Mouse (Mus musculus): ENCODE measurements around the gene Fam163b. TPM values are rescaled to one million over a fixed set of nuclear protein-coding genes. Genes with fewer than 3 reads are reported as not detected.

The Fam163b gene
- polyA plus RNA-seq, 1 experiment from 2014 or later: 0.46 TPM

DNA sequence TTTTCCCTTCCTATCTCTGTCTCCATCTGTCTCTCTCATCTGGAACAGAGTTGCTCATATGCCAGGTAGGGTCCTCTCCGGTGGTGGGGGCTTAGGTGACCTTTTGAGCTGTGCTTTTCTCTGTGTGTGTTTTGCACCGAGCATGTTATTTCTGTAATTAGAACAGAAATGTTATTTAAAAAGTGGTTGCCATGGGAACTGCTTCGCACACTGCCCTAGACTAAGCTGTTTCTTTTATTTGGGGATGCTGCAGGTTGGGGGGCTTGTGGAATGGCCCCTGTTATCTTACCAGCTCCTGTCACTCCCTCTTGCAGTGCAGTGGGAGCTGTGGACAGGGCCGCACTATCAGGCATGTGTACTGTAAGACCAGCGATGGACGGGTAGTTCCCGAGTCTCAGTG, 38.7 kb downstream of the Fam163b start:
- H3K27ac ChIP-seq: no peak overlapping the region
- H3K4me1 ChIP-seq: no peaks in the 10 kb centered on the region; the same call in 1 of the 2 replicates
- H3K27me3 ChIP-seq: peaks cover 3% of the 10 kb centered on the region
- H3K9ac ChIP-seq: no peak overlapping the region
- H3K36me3 ChIP-seq: peaks cover 4% of the 10 kb centered on the region; the same call in 1 of the 2 replicates
- ATAC-seq (ENCODE audit: low FRiP score, low read depth): no peak
- no peak overlapping the region for H3K4me2 ChIP-seq (replicated peaks)
- no peaks in the 10 kb centered on the region for H3K9me3 ChIP-seq
- WGBS: 69% methylated on average over 7 of the region's 7 CpGs
- H3K4me3 ChIP-seq: no peak overlapping the region

DNA sequence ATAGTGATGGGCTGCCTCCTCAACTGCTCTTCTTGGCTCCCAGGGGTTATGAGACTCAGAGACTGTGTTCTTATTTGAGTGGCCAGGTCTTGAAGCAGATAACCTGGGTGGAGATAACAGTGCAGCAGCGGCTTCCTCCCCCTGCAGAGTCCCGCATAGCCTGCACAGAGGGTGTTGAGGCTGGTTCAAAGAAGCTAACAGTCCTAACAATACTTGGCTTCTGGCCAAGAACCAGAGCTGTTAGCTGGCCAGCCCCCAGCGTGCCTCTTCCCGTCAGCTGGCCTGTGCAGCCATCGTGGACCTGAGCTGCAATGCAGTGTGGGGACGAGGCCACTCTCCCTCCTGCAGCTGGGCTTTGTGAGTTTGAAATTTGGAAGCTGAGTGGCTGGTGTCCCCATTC, 44.5 kb downstream of the Fam163b start:
- Histone ChIP-seq H3K4me3 (no peak overlapping the region), H3K9me3 (no peaks in the 10 kb centered on the region), H3K4me2 (replicated peaks) (peak overlapping the region; percentile 16; the same call in 1 of the 2 replicates), H3K4me1 (peaks cover 26% of the 10 kb centered on the region), H3K36me3 (peaks cover 4% of the 10 kb centered on the region; the same call in 1 of the 2 replicates), H3K27me3 (no peaks in the 10 kb centered on the region), H3K9ac (no peak overlapping the region), H3K27ac (no peak overlapping the region)
- peak; percentile 76 for ATAC-seq (ENCODE audit: low FRiP score, low read depth)
- WGBS: 8% methylated on average over 6 of the region's 6 CpGs

DNA sequence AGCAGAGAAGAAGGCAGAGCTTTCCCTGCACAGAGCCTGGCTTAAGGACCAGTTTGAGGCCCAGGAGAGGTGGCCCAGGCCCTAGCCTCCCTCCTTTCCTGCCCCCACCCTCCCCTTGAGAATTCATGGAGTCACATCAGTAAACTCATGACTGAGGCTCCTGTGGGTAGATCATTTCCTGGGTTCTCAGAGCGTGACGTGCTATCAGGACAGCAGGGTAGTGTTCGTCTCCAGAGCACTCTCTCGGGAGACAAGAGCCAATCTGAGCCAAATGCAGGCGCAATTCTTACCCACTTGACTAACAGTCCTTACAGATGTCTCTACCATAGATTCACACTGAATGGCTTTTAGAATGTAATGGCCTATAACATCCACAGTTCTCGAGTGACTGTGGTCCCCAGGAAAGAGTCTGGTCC, 45.0 kb downstream of the Fam163b start:
- Histone ChIP-seq H3K9ac (no peak overlapping the region), H3K4me1 (peaks cover 26% of the 10 kb centered on the region), H3K27me3 (no peaks in the 10 kb centered on the region), H3K4me3 (no peak overlapping the region), H3K36me3 (peaks cover 4% of the 10 kb centered on the region; the same call in 1 of the 2 replicates), H3K27ac (peak overlapping the region; percentile 55; the same call in 1 of the 2 replicates), H3K4me2 (replicated peaks) (peak overlapping the region; percentile 16; the same call in 1 of the 2 replicates), H3K9me3 (no peaks in the 10 kb centered on the region)
- ATAC-seq (ENCODE audit: low FRiP score, low read depth): peak; percentile 20; the same call in 1 of the 2 replicates
- 55% methylated on average over 6 of the region's 6 CpGs for WGBS

DNA sequence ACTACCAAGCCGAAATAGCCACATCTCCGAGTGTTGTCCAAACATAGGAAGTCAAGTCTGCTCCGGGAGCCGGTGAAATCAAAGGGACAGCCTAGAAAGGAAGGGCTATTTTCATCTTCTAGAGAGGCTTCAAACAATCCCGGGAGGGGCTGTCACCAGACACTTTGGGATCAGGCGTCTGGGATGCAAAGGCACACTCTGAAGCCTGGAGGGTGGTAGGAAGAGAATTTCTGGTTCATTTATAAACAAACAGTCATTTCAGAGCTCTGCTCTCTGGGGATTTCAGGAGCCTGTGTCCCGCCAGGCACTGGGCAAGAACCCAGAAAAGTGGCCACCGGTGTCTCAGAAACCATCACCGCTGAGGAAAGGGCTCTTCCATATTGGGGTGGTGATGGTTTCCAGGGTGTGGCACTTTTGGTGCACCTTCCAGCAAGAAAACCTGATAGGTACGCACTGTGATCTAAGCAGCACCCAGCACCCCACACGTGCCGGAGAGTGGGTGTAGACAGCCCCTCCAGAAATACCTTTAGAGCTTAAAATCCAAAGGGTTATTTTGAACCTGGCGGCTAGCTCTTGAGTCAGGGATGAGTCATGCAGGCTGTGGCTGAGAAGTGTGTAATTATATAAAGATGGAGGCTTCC, 45.8 kb downstream of the Fam163b start:
- no peak overlapping the region for H3K4me3 ChIP-seq
- no peak overlapping the region for H3K4me2 ChIP-seq (replicated peaks)
- H3K9me3 ChIP-seq: no peaks in the 10 kb centered on the region
- H3K4me1 ChIP-seq: peaks cover 26% of the 10 kb centered on the region
- peaks cover 4% of the 10 kb centered on the region; the same call in 1 of the 2 replicates for H3K36me3 ChIP-seq
- H3K27ac ChIP-seq: no peak overlapping the region
- WGBS: 46% methylated on average over 13 of the region's 13 CpGs
- no peak overlapping the region for H3K9ac ChIP-seq
- no peaks in the 10 kb centered on the region for H3K27me3 ChIP-seq
- no peak for ATAC-seq (ENCODE audit: low FRiP score, low read depth)

DNA sequence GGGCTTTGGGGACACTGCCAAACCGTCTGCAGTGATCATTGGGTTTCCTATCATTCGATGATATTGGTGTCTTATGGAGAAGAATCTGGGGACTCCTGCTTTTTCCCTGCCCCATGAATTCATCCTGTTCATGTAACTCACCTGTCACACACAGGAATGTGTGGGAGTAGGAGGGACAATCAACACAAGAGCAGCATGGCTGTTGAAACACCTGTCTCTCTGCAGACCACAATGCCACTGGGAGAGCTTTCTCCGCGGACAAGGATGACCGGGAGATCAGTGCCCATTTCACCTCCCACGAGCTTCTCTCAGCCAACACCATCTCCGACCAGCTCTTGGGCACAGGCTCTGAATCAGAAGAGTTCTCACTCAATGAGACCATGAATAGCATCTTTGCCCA, 47.1 kb downstream of the Fam163b start:
- no peak overlapping the region for H3K4me3 ChIP-seq
- H3K4me1 ChIP-seq: peaks cover 26% of the 10 kb centered on the region
- H3K9ac ChIP-seq: no peak overlapping the region
- H3K4me2 ChIP-seq (replicated peaks): no peak overlapping the region
- WGBS: 93% methylated on average over 7 of the region's 7 CpGs
- H3K27me3 ChIP-seq: no peaks in the 10 kb centered on the region
- H3K27ac ChIP-seq: no peak overlapping the region
- 0 out of 2 replicates have a peak, but pooled peaks cover 4% of the 10 kb centered on the region for H3K36me3 ChIP-seq
- no peak for ATAC-seq (ENCODE audit: low FRiP score, low read depth)
- no peaks in the 10 kb centered on the region for H3K9me3 ChIP-seq

DNA sequence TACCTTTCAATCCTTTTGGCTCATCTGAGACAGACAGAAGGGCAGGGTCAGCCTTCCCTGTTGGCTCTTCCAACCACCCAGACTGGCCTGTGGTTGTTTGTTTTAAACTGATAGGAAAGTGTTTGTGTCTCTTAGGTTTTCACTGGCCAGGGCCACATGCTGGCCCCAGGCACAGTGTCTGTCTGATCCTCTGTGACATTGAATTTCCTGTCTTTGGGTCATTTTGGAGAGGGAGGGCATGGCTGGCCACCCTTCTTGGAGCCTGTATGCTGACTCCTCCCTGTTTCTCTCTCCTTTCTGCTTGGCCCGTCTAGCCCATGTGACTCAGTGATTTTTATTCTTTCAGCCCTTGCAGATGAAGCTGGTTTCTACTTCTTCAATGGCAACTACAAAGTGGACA, 53.1 kb downstream of the Fam163b start:
- 86% methylated on average over 1 of the region's 1 CpGs for WGBS
- H3K4me3 ChIP-seq: no peak overlapping the region
- H3K27me3 ChIP-seq: no peaks in the 10 kb centered on the region
- no peak overlapping the region for H3K4me2 ChIP-seq (replicated peaks)
- H3K36me3 ChIP-seq: no peaks in the 10 kb centered on the region
- H3K9me3 ChIP-seq: no peaks in the 10 kb centered on the region
- H3K27ac ChIP-seq: no peak overlapping the region
- no peak for ATAC-seq (ENCODE audit: low FRiP score, low read depth)
- H3K9ac ChIP-seq: no peak overlapping the region
- peaks cover 40% of the 10 kb centered on the region for H3K4me1 ChIP-seq

DNA sequence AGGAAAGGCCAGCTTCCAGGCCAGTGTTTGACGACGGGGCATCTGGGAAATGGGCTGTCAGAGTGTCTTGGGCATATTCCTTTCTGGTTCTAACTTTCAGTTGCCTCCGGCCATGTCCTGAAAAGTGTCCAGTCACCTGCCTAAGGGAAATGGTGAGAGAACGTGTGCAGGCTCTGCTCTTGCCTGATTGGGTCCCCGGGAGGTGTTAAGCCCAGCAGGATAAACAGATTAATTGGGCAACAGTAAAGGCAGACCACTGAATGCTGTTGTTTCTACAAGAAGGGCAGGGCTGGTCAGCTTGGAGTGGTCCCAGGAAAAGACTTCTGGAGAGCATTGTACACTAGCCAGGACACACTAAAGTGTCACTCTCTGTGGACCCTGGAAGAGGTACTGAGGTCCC, 53.6 kb downstream of the Fam163b start:
- 0 out of 2 replicates have a peak overlapping the region, but pooled peaks have one; percentile 49 for H3K27ac ChIP-seq
- no peaks in the 10 kb centered on the region for H3K9me3 ChIP-seq
- H3K4me2 ChIP-seq (replicated peaks): no peak overlapping the region
- H3K27me3 ChIP-seq: no peaks in the 10 kb centered on the region
- peaks cover 45% of the 10 kb centered on the region for H3K4me1 ChIP-seq
- WGBS: 49% methylated on average over 5 of the region's 5 CpGs
- H3K4me3 ChIP-seq: no peak overlapping the region
- ATAC-seq (ENCODE audit: low FRiP score, low read depth): no peak
- no peaks in the 10 kb centered on the region for H3K36me3 ChIP-seq
- H3K9ac ChIP-seq: no peak overlapping the region

DNA sequence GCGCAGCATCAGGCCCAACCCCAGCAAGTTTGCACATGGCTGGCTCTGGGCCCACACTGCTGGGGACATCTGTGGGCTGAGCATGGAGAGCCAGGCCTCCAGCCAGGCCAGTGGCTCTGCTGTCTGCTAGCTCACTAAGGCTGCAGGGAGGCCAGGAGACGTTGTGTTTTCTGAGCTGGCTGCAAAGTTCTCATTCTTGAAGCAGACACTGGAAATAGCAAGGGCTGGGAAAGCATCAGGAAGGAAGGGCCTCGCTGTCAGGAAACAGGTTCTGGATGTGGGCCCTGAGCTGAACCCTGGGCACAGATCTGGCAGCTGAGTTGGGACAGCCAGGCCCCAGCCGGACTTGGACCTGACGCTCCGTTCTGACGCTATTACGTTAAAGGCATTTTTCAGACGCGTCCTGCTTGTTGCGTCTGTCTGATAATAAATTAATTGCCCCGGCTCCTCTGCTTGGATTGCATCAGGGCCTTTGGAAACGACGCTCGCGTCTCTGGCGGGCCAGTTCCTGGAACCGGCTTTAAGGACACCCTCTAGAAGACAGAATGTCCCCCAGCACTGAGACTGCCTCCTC, 54.1 kb downstream of the Fam163b start:
- WGBS: 59% methylated on average over 18 of the region's 18 CpGs
- no peaks in the 10 kb centered on the region for H3K9me3 ChIP-seq
- H3K4me2 ChIP-seq (replicated peaks): no peak overlapping the region
- no peak overlapping the region for H3K4me3 ChIP-seq
- H3K9ac ChIP-seq: no peak overlapping the region
- H3K36me3 ChIP-seq: no peaks in the 10 kb centered on the region
- H3K27me3 ChIP-seq: peaks cover 3% of the 10 kb centered on the region; the same call in 1 of the 2 replicates
- no peak for ATAC-seq (ENCODE audit: low FRiP score, low read depth)
- H3K27ac ChIP-seq: peak overlapping the region; percentile 49; the same call in 1 of the 2 replicates
- peaks cover 49% of the 10 kb centered on the region for H3K4me1 ChIP-seq

DNA sequence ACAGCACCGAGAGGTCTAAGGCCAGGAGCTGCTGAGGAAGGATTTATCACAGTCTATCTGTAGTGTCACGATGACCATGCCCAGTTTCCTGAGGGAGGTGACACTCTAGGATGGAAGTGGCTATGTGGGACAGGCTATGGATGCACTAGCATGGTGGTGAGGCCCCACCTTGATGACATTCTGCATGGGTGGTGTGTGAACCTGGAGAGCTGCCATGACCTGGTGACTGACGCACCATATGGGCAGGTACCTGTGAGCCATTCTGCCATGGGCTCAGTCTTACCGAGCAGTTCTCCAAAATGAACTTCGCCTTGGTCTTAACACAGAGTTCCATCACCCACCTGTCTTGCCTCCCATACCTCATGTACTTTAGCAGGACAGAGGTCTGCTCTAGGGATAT, 54.7 kb downstream of the Fam163b start:
- no peak for ATAC-seq (ENCODE audit: low FRiP score, low read depth)
- peaks cover 51% of the 10 kb centered on the region for H3K4me1 ChIP-seq
- no peak overlapping the region for H3K4me3 ChIP-seq
- no peaks in the 10 kb centered on the region for H3K9me3 ChIP-seq
- no peak overlapping the region for H3K27ac ChIP-seq
- peaks cover 7% of the 10 kb centered on the region; the same call in 1 of the 2 replicates for H3K27me3 ChIP-seq
- H3K36me3 ChIP-seq: no peaks in the 10 kb centered on the region
- H3K4me2 ChIP-seq (replicated peaks): no peak overlapping the region
- H3K9ac ChIP-seq: no peak overlapping the region
- WGBS: 82% methylated on average over 5 of the region's 5 CpGs

DNA sequence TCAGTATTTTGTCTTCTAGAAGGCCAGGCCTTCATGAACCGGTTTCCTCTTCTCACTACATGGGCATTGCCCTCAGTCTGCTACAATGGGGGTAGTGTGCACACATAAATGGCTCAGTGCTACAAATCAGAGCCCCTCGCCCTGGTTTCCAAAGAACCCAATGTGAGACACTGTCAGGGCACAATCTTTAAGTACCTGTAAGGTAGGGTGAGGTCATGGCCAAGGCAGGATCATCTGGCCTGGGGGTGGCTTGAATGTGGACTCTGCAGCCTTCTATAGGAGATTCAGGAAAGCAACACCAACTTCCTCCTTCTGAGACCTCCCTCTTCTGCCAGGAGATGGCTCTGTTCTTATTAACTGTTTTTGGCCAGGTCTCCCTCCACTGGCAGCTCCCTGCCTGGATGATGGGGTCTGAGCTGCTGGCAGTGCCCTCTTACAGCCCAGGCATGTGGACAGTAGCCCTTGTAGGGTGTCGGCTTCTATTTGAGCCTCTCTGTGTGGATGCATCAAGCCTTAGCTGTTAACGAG, 55.7 kb downstream of the Fam163b start:
- Histone ChIP-seq H3K4me2 (replicated peaks) (no peak overlapping the region), H3K4me3 (no peak overlapping the region), H3K36me3 (no peaks in the 10 kb centered on the region), H3K27me3 (peaks cover 7% of the 10 kb centered on the region; the same call in 1 of the 2 replicates), H3K9ac (no peak overlapping the region), H3K9me3 (no peaks in the 10 kb centered on the region), H3K4me1 (peaks cover 55% of the 10 kb centered on the region), H3K27ac (no peak overlapping the region)
- WGBS: 86% methylated on average over 4 of the region's 4 CpGs
- ATAC-seq (ENCODE audit: low FRiP score, low read depth): no peak

DNA sequence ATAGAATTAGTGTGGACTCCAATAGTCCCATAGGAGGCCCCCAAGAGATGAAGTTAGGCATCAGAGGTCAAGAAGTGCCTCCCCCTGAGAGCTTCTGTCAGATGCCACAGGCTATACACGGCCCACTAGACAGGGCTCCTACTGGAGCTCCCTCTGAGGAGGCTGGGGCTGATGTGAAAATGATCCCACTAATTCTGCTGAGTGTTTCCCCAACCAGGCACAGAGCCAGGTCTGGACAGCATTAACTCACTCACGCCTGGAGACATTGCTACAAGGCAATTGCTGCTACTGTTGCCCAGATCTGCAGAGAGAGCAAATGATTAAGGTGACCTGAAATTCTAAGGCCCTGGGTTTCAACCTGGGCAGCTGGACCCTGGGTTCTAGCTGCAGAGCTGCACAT, 56.5 kb downstream of the Fam163b start:
- Histone ChIP-seq H3K4me1 (peaks cover 60% of the 10 kb centered on the region), H3K4me3 (no peak overlapping the region), H3K9ac (no peak overlapping the region), H3K4me2 (replicated peaks) (no peak overlapping the region), H3K9me3 (no peaks in the 10 kb centered on the region), H3K27ac (no peak overlapping the region), H3K36me3 (no peaks in the 10 kb centered on the region), H3K27me3 (peaks cover 7% of the 10 kb centered on the region; the same call in 1 of the 2 replicates)
- 10% methylated on average over 2 of the region's 2 CpGs for WGBS
- ATAC-seq (ENCODE audit: low FRiP score, low read depth): peak; percentile 33; the same call in 1 of the 2 replicates

DNA sequence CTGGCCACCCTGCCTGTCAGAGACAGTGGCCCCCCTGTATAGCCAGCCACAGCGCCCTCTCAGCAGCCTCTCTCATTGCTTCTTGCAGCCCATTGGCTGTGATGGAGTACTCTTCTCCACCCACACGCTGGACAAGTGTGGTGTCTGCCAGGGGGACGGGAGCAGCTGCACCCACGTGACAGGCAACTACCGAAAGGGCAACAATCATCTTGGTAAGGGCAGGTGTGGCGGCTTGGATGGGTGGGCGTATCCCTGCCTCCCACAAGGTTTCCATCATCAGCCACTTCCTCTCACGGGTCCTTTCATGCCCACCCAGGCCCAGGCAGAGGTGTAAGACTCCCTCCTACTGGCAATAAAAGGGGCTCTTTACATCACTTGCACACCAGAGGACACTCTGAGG, 57.3 kb downstream of the Fam163b start:
- Histone ChIP-seq H3K9me3 (no peaks in the 10 kb centered on the region), H3K36me3 (no peaks in the 10 kb centered on the region), H3K9ac (no peak overlapping the region), H3K4me2 (replicated peaks) (peak overlapping the region; percentile 12; the same call in 1 of the 2 replicates), H3K27ac (no peak overlapping the region), H3K27me3 (peaks cover 7% of the 10 kb centered on the region; the same call in 1 of the 2 replicates), H3K4me1 (peaks cover 66% of the 10 kb centered on the region), H3K4me3 (no peak overlapping the region)
- 24% methylated on average over 8 of the region's 8 CpGs for WGBS
- ATAC-seq (ENCODE audit: low FRiP score, low read depth): 0 out of 2 replicates have a peak, but pooled peaks have one; percentile 13
